Mouse (Mus musculus): Measurements from ENCODE around the gene Vmn1r113. TPM values are rescaled to one million over a fixed set of nuclear protein-coding genes. Genes with fewer than 3 reads are reported as not detected.
"Not testable (repeated sequence)": the region's sequence is repeated elsewhere in the genome, so short reads cannot be mapped to it uniquely, and the experiment has no call there.

Vmn1r113 gene
- polyA plus RNA-seq (2012; rRNA removed), result not detected in 2 replicates

DNA sequence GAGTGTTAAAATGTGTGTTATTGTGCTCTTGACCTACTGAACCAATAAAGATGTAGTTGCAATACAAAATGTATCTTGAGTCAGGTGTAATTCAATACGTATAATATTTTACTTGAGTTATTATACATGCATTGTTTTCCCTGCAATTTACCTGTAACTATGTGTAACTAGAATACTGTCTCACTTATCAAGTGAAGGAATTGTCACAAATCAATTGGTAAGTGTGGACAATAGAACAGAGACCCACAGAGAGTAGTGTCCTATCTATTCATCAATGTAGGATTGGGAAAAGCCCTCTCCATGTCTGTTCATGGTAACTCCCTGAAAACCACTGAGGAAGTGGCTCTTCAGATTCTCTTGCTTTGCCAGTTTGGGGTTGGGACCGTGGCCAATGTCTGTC lies at the start of gene Vmn1r113:
Vmn1r113 (plus strand) TSS at position 301 of the 400 bp plus-strand sequence.
- not testable (repeated sequence) for H3K27ac ChIP-seq (ENCODE audit: control insufficient read depth, insufficient read depth, low read depth, low read length); H3K36me3 ChIP-seq (ENCODE audit: control insufficient read depth, insufficient read depth, low read length); H3K27me3 ChIP-seq (ENCODE audit: control insufficient read depth, insufficient read depth, low read length); H3K4me1 ChIP-seq (ENCODE audit: control insufficient read depth, insufficient read depth, low read length); H3K4me3 ChIP-seq (ENCODE audit: control insufficient read depth, low read depth, low read length)

DNA sequence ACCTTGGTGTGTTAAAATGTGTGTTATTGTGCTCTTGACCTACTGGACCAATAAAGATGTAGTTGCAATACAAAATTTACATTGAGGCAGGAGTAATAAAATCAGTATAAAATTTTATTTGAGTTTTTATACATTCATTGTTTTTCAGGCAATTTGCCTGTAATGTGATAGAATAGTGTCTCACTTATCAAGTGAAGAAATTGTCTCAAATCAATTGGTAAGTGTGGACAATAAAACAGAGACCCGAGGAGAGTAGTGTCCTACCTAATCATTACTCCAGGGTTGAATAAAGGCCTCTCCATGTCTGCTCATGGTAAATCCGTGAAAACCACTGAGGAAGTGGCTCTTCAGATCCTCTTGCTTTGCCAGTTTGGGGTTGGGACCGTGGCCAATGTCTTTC lies 16.2 kb upstream of the Vmn1r113 start, which contains the start of gene Vmn1r112:
Vmn1r112 (plus strand) TSS at position 301 of the 400 bp plus-strand sequence.
- not testable (repeated sequence) for H3K4me3 ChIP-seq (ENCODE audit: control insufficient read depth, low read depth, low read length); H3K27ac ChIP-seq (ENCODE audit: control insufficient read depth, insufficient read depth, low read depth, low read length); H3K36me3 ChIP-seq (ENCODE audit: control insufficient read depth, insufficient read depth, low read length)

DNA sequence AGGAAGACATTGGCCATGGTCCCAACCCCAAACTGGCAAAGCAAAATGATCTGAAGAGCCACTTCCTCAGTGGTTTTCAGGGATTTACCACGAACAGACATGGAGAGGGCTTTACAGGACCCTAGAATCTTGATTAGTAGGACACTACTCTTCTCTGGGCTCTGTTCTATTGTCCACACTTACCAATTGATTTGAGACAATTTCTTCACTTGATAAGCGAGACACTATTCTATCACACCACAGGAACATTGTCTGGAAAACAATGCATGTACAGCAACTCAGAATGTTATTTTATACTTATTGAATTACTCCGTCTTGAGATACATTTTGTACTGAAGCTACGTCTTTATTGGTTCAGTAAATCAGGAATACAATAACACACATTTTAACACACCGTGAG lies 25.0 kb downstream of the Vmn1r113 start, which contains the start of gene Vmn1r114:
Vmn1r114 (minus strand) TSS at position 101 of the 400 bp plus-strand sequence.
- H3K27ac ChIP-seq (ENCODE audit: control insufficient read depth, insufficient read depth, low read depth, low read length); H3K4me3 ChIP-seq (ENCODE audit: control insufficient read depth, low read depth, low read length); H3K27me3 ChIP-seq (ENCODE audit: control insufficient read depth, insufficient read depth, low read length); H3K36me3 ChIP-seq (ENCODE audit: control insufficient read depth, insufficient read depth, low read length); H3K4me1 ChIP-seq (ENCODE audit: control insufficient read depth, insufficient read depth, low read length): not testable (repeated sequence)

More for the DNA sequence above, 16.2 kb upstream of the Vmn1r113 start, which contains the start of gene Vmn1r112:
- not testable (repeated sequence) for H3K27me3 ChIP-seq (ENCODE audit: control insufficient read depth, insufficient read depth, low read length); H3K4me1 ChIP-seq (ENCODE audit: control insufficient read depth, insufficient read depth, low read length)

Other genes starting within 250 kb of the Vmn1r113 start
- gene Gm5726, start 241.5 kb upstream of the Vmn1r113 start, polyA plus RNA-seq (2012; rRNA removed), result not detected in 2 replicates
- gene Gm4141, start 211.0 kb upstream of the Vmn1r113 start, polyA plus RNA-seq (2012; rRNA removed), result not detected in 2 replicates
- gene Gm4513, start 188.3 kb upstream of the Vmn1r113 start, polyA plus RNA-seq (2012; rRNA removed), result 0.48 and 0.54 TPM in 2 replicates
- gene Vmn1r107, start 118.4 kb upstream of the Vmn1r113 start, polyA plus RNA-seq (2012; rRNA removed), result not detected in 2 replicates
- not detected in 2 replicates for gene Vmn1r111, start 84.1 kb upstream of the Vmn1r113 start, polyA plus RNA-seq (2012; rRNA removed)
- not detected in 2 replicates for gene Gm10668, start 56.7 kb upstream of the Vmn1r113 start, polyA plus RNA-seq (2012; rRNA removed)
- not detected in 2 replicates for gene Vmn1r112, start 16.1 kb upstream of the Vmn1r113 start, polyA plus RNA-seq (2012; rRNA removed)
- not detected in 2 replicates for gene Vmn1r114, start 24.9 kb downstream of the Vmn1r113 start, polyA plus RNA-seq (2012; rRNA removed)
- not detected in 2 replicates for gene Vmn1r115, start 57.7 kb downstream of the Vmn1r113 start, polyA plus RNA-seq (2012; rRNA removed)
- not detected in 2 replicates for gene Vmn1r116, start 85.0 kb downstream of the Vmn1r113 start, polyA plus RNA-seq (2012; rRNA removed)
- gene Vmn1r117, start 96.8 kb downstream of the Vmn1r113 start, polyA plus RNA-seq (2012; rRNA removed), result not detected in 2 replicates
- gene Vmn1r118, start 125.1 kb downstream of the Vmn1r113 start, polyA plus RNA-seq (2012; rRNA removed), result not detected in 2 replicates
- gene Vmn1r119, start 225.2 kb downstream of the Vmn1r113 start, polyA plus RNA-seq (2012; rRNA removed), result not detected in 2 replicates

Measured in testis, adult 2 months (tissue).